Mouse (Mus musculus) heart, embryonic 15.5 days (tissue): Measurements from ENCODE around the gene Lhx9. TPM values are rescaled to one million over a fixed set of nuclear protein-coding genes. Genes with fewer than 3 reads are reported as not detected.

Source experiments
- ATAC-seq: fragments of 200-750 bp; cut with Nextera tagmentation; replicated peaks from 2 replicates; pipeline ENCODE4 v1.8.0; 2017; ENCODE audit warnings: low read depth, moderate TSS enrichment; ENCODE audit not compliant: insufficient number of reproducible peaks, insufficient read depth, low FRiP score
- H3K27ac ChIP-seq: fragments of 300-500 bp; sonication (generic); 2 replicates; pipeline ENCODE4 v1.5.1; 2015; ENCODE audit warnings: mild to moderate bottlenecking, inconsistent platforms
- H3K27me3 ChIP-seq: fragments of 300-500 bp; sonication (generic); 2 replicates; pipeline ENCODE4 v1.6.1; 2015; ENCODE audit warnings: inconsistent platforms
- H3K36me3 ChIP-seq: fragments of 300-500 bp; sonication (generic); 2 replicates; pipeline ENCODE4 v1.6.1; 2015; ENCODE audit warnings: mild to moderate bottlenecking, inconsistent platforms
- H3K4me1 ChIP-seq: fragments of 300-500 bp; sonication (generic); replicated peaks from 2 replicates; pipeline ENCODE4 v1.6.1; 2015; ENCODE audit warnings: inconsistent platforms
- H3K4me2 ChIP-seq: fragments of 300-500 bp; sonication (generic); 2 replicates; pipeline ENCODE4 v1.6.1; 2015; ENCODE audit warnings: inconsistent platforms, mild to moderate bottlenecking, moderate library complexity
- H3K4me3 ChIP-seq: fragments of 300-500 bp; sonication (generic); 2 replicates; pipeline ENCODE4 v1.5.1; 2015; ENCODE audit warnings: mild to moderate bottlenecking, inconsistent platforms
- H3K9ac ChIP-seq: fragments of 300-500 bp; sonication (generic); 2 replicates; pipeline ENCODE4 v1.6.1; 2015; ENCODE audit warnings: mild to moderate bottlenecking, inconsistent platforms
- H3K9me3 ChIP-seq: fragments of 300-500 bp; sonication (generic); replicated peaks from 2 replicates; pipeline ENCODE4 v1.6.1; 2016; ENCODE audit warnings: inconsistent platforms
- WGBS: fragments of 180-500 bp; shearing (Covaris S2); methylation state at CpG from one replicate; pipeline ENCODE4 v1.1.7; 2015; ENCODE audit warnings: mixed read lengths; 5-methylcytosine and 5-hydroxymethylcytosine counted together
- polyA plus RNA-seq: library from polyadenylated mRNA; unstranded; fragments of >200 nt; fragmentation: Nextera tagmentation; extraction: Ambion mirVana; gene quantifications from 2 replicates; pipeline ENCODE4 v1.2.1, GENCODE M21; 2015

The Lhx9 gene
- polyA plus RNA-seq, 1 experiment from 2014 or later: 0.24 TPM

DNA sequence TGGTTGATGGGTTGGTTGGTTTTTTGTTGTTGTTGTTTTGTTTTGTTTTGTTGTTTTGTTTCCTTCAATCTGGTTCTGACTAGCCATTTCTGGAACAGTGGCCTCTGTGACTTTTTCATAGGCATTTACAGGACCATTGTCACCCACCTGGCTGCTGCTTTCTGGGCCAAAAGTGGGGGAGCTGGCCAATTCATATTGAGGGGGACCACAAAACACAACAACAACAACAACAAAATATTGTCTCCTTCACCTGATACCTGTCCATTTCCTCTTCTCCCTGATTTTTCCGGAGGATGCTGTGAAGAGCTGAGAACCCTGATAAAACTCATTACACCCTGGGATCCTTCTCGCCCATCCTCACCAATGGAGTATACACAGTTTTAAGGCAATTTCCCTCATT lies 9.1 kb downstream of the Lhx9 start:
- no peak overlapping the region for H3K4me3 ChIP-seq
- ATAC-seq: no peak
- peaks cover 30% of the 10 kb centered on the region for H3K4me1 ChIP-seq
- H3K27ac ChIP-seq: no peak overlapping the region
- peaks cover 91% of the 10 kb centered on the region for H3K27me3 ChIP-seq
- H3K4me2 ChIP-seq: no peak overlapping the region
- H3K9me3 ChIP-seq: no peaks in the 10 kb centered on the region
- H3K36me3 ChIP-seq: no peaks in the 10 kb centered on the region
- H3K9ac ChIP-seq: no peak overlapping the region
- 27% methylated on average over 2 of the region's 2 CpGs for WGBS

DNA sequence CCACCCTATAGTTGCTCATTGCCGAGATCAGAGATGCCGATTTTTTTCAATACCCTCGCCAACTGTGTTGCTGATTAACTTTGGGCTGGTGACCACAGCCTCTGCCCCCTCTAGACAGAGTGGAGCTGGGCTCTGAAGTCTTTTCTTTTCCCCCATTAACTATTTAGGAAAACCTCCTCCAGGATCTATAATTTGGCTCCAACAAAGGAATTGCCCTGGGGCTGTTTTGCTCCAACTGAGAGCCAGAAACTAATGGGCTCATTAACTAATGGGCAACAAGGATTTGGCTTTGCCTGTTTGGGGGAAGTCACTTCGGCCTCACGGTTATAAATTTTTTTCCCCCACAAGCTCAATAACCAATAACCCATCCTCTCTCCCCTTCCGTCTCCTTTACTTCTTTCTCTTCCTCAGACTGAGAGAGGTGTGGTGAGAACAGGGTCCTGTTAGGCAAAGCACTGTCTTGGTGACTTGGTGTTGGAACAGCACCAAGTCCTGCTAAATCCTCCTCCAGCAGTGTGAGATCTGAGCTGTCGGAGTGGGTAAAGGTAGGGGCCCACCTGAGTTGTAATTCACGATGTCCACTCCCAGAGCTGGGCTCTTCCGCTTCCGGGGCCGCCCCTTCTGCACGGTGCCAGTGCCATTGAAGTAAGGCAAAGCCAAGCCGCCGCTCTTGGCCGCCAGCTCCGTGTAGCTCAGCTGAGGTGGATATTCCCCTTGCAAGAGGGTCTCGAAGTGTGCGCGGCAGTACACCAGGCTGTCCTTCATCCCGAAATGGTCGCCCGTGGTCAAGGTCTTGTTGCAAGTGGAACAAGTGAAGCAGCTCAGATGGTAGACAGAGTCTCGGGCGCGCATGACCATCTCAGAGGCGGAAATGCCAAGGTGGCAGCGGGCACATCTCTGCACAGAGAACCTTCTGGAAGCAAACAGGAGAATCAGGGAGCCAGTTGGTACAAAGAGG lies 10.3 kb downstream of the Lhx9 start:
- Histone ChIP-seq H3K27me3 (peaks cover 90% of the 10 kb centered on the region), H3K4me3 (peak overlapping the region; percentile 19; the same call in 1 of the 2 replicates), H3K4me2 (peak overlapping the region; percentile 8; the same call in 1 of the 2 replicates), H3K4me1 (peaks cover 19% of the 10 kb centered on the region), H3K27ac (no peak overlapping the region), H3K36me3 (no peaks in the 10 kb centered on the region), H3K9ac (no peak overlapping the region), H3K9me3 (no peaks in the 10 kb centered on the region)
- no peak for ATAC-seq
- 23% methylated on average over 27 of the region's 27 CpGs for WGBS

DNA sequence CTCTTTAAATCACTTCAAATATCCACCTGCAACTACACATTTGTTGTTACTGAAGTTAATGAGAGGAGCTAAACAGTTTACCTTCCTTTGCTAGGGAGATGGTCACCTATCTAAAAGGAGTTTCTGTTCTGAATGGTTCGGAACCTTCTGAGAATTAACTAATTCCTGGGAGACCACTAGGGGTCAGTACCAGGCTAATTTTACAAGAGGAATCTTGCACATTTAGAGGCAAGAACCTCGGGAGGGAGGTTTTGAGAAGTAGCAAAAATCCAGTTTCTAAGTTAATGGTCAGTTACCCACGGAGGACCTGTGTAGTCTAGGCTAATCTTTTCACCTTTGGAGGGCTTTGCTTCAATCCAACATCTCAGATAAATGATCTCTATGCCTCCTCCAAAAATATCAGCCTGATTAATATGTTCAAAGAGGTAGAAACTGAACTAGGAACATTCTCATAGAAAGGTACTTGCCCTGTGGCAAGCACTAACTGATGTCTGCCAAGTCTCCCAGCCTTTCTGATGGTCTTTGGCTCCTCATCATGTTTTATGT lies 12.9 kb downstream of the Lhx9 start:
- Histone ChIP-seq H3K27ac (no peak overlapping the region), H3K36me3 (no peaks in the 10 kb centered on the region), H3K4me2 (no peak overlapping the region), H3K9ac (no peak overlapping the region), H3K4me3 (no peak overlapping the region), H3K27me3 (peaks cover 83% of the 10 kb centered on the region), H3K4me1 (0 out of 2 replicates have a peak, but pooled peaks cover 3% of the 10 kb centered on the region), H3K9me3 (no peaks in the 10 kb centered on the region)
- ATAC-seq: no peak
- WGBS: 4% methylated on average over 3 of the region's 3 CpGs

DNA sequence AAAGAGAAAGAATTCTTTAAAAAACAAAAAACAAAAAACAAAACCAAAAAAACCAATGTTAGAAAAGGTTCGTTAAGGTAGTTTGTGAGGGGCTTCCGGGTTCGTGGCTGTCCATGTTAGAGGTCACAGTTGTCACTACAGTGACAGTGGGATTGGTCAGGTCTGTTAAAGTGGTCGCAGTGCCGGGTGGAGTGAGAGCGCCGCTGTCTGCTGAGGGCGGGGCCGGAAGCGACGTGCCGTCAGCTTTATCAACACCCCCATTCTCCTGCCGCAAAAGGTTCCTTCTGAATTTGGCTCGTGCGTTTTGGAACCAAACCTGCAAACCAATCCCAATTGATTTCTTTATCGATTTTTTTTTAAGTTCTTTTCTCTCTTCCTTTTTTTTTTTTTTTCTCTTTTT lies 17.1 kb downstream of the Lhx9 start:
- ATAC-seq: no peak
- 1% methylated on average over 16 of the region's 16 CpGs for WGBS

DNA sequence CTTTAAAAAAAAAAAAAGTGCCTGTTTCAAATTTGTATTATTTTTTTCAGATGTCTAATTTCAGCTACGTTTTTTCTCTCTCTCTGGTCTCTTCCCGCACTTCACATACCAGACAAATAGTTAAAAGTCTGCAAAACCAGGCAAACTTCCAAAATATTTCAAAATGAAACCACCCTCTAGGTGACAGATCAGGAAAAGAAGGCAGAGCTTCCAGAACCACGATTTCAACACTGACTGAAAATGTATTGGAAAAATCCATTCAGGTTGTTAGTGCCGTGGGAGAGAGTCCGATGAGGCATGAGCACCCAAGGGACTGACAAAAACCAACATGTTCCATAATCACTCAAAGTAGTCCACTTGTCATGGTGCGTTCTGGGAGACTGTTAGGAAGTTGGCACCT lies 21.5 kb downstream of the Lhx9 start:
- H3K27me3 ChIP-seq: peaks cover 2% of the 10 kb centered on the region
- no peak overlapping the region for H3K4me2 ChIP-seq
- ATAC-seq: no peak
- H3K27ac ChIP-seq: no peak overlapping the region
- no peaks in the 10 kb centered on the region for H3K4me1 ChIP-seq
- H3K9me3 ChIP-seq: no peaks in the 10 kb centered on the region
- WGBS: 58% methylated on average over 6 of the region's 6 CpGs
- H3K9ac ChIP-seq: no peak overlapping the region
- no peaks in the 10 kb centered on the region for H3K36me3 ChIP-seq
- no peak overlapping the region for H3K4me3 ChIP-seq

More for the DNA sequence above, 17.1 kb downstream of the Lhx9 start:
- no peaks in the 10 kb centered on the region for H3K9me3 ChIP-seq
- H3K9ac ChIP-seq: no peak overlapping the region
- peak overlapping the region; percentile 61 for H3K4me2 ChIP-seq
- no peaks in the 10 kb centered on the region for H3K36me3 ChIP-seq
- peaks cover 44% of the 10 kb centered on the region for H3K27me3 ChIP-seq
- H3K4me1 ChIP-seq: no peaks in the 10 kb centered on the region
- no peak overlapping the region for H3K27ac ChIP-seq
- H3K4me3 ChIP-seq: peak overlapping the region; percentile 41

DNA sequence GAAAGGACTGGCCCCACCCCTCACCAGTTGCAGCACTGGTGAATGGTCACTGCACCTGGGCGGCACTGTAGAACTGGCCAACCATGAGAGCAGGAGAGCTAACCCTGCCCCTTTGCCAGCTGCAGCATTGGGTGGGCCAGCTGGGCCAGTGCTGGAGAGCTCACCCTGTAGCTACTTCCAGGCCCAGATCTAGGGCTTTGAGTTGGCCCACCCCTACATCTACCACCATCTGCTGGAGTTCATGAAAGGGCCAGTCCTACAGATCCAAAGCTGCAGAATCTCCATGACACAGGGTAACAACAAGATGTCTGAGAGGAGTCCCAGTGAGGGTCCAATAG lies 25.4 kb downstream of the Lhx9 start:
- Histone ChIP-seq H3K27me3 (no peaks in the 10 kb centered on the region), H3K9me3 (no peaks in the 10 kb centered on the region), H3K9ac (no peak overlapping the region), H3K36me3 (no peaks in the 10 kb centered on the region), H3K27ac (no peak overlapping the region), H3K4me1 (no peaks in the 10 kb centered on the region), H3K4me3 (no peak overlapping the region), H3K4me2 (no peak overlapping the region)
- 96% methylated on average over 1 of the region's 1 CpGs for WGBS
- ATAC-seq: no peak

DNA sequence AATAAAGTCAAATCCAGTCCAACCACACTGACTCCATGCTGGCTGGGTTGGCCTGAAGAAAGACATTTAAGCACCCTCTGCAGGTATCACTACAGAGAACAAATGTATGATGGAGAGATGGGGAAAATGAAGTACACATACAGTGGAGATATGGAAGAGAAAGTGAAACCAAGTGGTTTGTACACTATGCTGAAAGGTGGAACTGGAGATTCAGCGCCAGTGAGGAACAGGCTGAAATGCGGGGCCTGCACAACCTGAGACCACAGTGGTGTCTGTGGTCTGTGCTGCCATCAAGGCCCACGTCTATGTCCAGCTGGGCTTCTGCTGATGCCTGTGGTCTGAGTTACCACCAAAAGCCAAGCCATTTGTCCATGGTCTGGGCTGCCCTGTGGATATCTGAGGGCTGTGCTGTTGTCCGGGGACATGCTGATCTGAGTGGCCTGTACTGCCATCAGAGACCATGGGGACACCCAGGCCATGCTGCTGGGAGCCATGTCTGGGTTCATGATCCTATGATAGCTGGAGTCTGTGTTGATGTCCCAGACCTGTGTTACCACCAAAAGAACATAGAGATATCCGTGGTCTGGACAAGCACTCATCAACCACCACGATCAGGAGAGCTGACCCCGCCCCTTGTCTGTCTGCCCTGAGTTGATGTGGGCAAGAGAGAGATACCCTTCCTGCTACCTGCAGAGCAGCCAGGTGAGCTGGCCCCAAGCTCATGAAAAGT lies 26.0 kb downstream of the Lhx9 start:
- no peak overlapping the region for H3K4me2 ChIP-seq
- H3K27me3 ChIP-seq: no peaks in the 10 kb centered on the region
- no peak overlapping the region for H3K9ac ChIP-seq
- no peak for ATAC-seq
- no peaks in the 10 kb centered on the region for H3K9me3 ChIP-seq
- H3K4me3 ChIP-seq: no peak overlapping the region
- 85% methylated on average over 7 of the region's 7 CpGs for WGBS
- H3K4me1 ChIP-seq: no peaks in the 10 kb centered on the region
- H3K36me3 ChIP-seq: no peaks in the 10 kb centered on the region
- H3K27ac ChIP-seq: no peak overlapping the region

DNA sequence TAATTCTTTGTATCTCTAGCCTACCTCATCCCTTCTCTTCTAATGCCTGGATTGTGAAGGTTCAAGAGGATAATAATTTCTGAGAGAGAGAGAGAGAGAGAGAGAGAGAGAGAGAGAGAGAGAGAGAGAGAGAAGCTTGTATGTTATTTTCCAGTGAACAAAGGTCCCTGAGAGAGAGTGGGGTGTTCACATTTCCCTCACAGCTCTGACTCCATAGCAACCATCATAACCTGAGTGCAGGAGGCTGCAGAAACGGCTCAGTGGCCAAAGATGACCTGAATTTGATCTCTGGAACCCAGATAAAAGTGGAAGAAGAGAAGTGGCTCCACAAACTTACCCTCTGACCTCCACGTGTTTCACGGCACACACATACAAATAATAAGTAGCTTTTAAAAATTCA lies 46.6 kb downstream of the Lhx9 start:
- no peaks in the 10 kb centered on the region for H3K27me3 ChIP-seq
- no peaks in the 10 kb centered on the region for H3K36me3 ChIP-seq
- H3K27ac ChIP-seq: no peak overlapping the region
- no peaks in the 10 kb centered on the region for H3K9me3 ChIP-seq
- 49% methylated on average over 3 of the region's 3 CpGs for WGBS
- H3K9ac ChIP-seq: no peak overlapping the region
- H3K4me3 ChIP-seq: no peak overlapping the region
- H3K4me1 ChIP-seq: no peaks in the 10 kb centered on the region
- ATAC-seq: no peak
- no peak overlapping the region for H3K4me2 ChIP-seq

DNA sequence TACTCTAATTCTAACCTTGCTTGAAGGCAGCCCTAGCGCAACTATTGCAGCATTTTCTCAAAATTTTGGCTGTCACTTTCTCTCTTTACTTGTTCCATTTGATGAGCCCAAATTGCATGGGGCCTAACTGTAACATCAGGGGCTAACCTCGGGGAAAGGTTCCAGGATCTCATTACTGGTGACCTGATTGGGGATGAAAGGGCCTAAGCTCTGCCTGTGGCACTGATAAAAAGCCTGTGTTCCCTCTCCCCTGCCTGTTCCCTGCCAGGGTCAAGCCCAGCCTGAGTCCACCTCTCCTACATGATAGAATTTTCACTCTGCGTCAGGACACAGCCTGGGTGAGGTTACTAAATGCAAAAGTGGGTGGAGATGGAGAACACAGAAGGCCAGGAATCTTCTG lies 47.1 kb downstream of the Lhx9 start:
- no peak overlapping the region for H3K4me2 ChIP-seq
- no peak overlapping the region for H3K4me3 ChIP-seq
- no peaks in the 10 kb centered on the region for H3K9me3 ChIP-seq
- H3K36me3 ChIP-seq: no peaks in the 10 kb centered on the region
- H3K27ac ChIP-seq: no peak overlapping the region
- no peak overlapping the region for H3K9ac ChIP-seq
- ATAC-seq: no peak
- no peaks in the 10 kb centered on the region for H3K4me1 ChIP-seq
- WGBS: 56% methylated on average over 3 of the region's 3 CpGs
- no peaks in the 10 kb centered on the region for H3K27me3 ChIP-seq

DNA sequence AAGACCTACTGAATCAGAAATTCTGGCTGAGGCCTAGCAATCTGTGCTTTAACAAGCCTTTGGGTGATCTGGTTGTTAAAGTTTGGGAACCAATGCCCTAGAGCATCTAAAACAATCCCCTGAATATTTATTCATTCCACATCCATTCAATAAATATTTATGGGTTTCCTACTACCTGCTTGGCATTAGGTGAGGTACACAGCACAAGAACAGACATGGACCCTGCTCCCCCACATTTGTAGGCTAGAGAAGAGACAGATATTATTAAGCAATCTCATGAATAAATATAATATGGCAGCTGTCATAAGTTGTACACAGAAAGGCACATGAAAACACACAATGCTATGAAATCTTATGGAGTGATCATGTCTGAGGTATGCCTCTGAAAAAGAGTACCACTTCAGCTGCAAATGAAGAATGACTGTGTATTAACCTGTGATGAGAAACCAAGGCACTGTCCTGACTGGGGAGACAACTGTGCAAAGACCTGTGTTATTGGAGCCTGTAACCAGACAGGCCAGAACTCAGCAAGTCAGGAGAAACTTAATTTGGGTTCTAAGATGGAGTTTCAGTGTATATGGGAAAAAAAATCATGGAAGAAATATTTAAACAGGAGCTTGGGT lies 48.6 kb downstream of the Lhx9 start:
- H3K9ac ChIP-seq: no peak overlapping the region
- no peaks in the 10 kb centered on the region for H3K4me1 ChIP-seq
- H3K27ac ChIP-seq: no peak overlapping the region
- H3K4me2 ChIP-seq: no peak overlapping the region
- no peaks in the 10 kb centered on the region for H3K27me3 ChIP-seq
- H3K4me3 ChIP-seq: no peak overlapping the region
- no peaks in the 10 kb centered on the region for H3K36me3 ChIP-seq
- ATAC-seq: no peak
- H3K9me3 ChIP-seq: no peaks in the 10 kb centered on the region

DNA sequence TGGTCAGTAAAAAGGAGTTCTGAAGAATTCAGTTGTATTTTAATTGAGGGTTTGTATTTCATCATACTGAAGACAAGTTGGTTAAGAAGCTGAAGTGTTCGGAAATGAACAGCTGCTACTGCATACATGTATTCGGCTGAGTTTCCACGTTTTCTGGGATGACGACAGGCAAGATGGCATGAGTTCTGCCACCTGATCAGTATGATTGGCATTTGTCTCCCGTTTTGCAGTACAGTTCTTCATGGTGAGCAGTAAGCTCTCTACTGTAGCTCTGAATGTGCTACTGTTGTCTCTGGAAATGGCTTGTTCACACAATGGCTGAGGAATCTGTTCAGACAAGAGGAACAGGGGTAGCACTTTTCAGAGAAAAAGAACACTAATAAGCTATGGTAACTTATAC lies 50.3 kb downstream of the Lhx9 start:
- no peaks in the 10 kb centered on the region for H3K9me3 ChIP-seq
- WGBS: 77% methylated on average over 5 of the region's 5 CpGs
- H3K27me3 ChIP-seq: no peaks in the 10 kb centered on the region
- H3K4me3 ChIP-seq: no peak overlapping the region
- H3K27ac ChIP-seq: no peak overlapping the region
- no peak overlapping the region for H3K9ac ChIP-seq
- H3K36me3 ChIP-seq: no peaks in the 10 kb centered on the region
- no peak for ATAC-seq
- H3K4me1 ChIP-seq: no peaks in the 10 kb centered on the region
- no peak overlapping the region for H3K4me2 ChIP-seq
